Mouse (Mus musculus): ENCODE measurements around the gene Gpatch11.
"Not testable (repeated sequence)": the region's sequence is repeated elsewhere in the genome, so short reads cannot be mapped to it uniquely, and the experiment has no call there.

Gene Gpatch11

GRCm38 (mm10) chr17:78834856-78835835 is at the start of gene Gpatch11, which contains the start of gene Heatr5b:
Gpatch11 (plus strand) TSS chr17:78835567.
Heatr5b (minus strand) TSS chr17:78835364.
- DNase-seq (ENCODE audit: low spot score), result peak; percentile 99

- not testable (repeated sequence) for DNase-seq (ENCODE audit: low spot score)
These were observed 47.1 kb upstream of the Gpatch11 start for GRCm38 (mm10) chr17:78788273-78788672.

GRCm38 (mm10) chr17:78791068-78791689 is 44.2 kb upstream of the Gpatch11 start:
- no peak for DNase-seq (ENCODE audit: low spot score)

- no peak for DNase-seq (ENCODE audit: low spot score)
These were observed 43.7 kb upstream of the Gpatch11 start for GRCm38 (mm10) chr17:78791690-78792070.

- DNase-seq (ENCODE audit: low spot score), result no peak
These were observed 43.2 kb upstream of the Gpatch11 start for GRCm38 (mm10) chr17:78792122-78792521.

- no peak for DNase-seq (ENCODE audit: low spot score)
These were observed 41.0 kb upstream of the Gpatch11 start for GRCm38 (mm10) chr17:78794390-78794789.

GRCm38 (mm10) chr17:78797222-78797621 is 38.1 kb upstream of the Gpatch11 start:
- no peak for DNase-seq (ENCODE audit: low spot score)

- DNase-seq (ENCODE audit: low spot score), result no peak
These were observed 26.3 kb upstream of the Gpatch11 start for GRCm38 (mm10) chr17:78809019-78809418.

GRCm38 (mm10) chr17:78809582-78809981 is 25.8 kb upstream of the Gpatch11 start:
- no peak for DNase-seq (ENCODE audit: low spot score)

GRCm38 (mm10) chr17:78824346-78824745 is 11.0 kb upstream of the Gpatch11 start:
- no peak for DNase-seq (ENCODE audit: low spot score)

- no peak for DNase-seq (ENCODE audit: low spot score)
These were observed 689 bp downstream of the Gpatch11 start for GRCm38 (mm10) chr17:78836056-78836455.

GRCm38 (mm10) chr17:78842271-78842928 is 7.0 kb downstream of the Gpatch11 start:
- no peak for DNase-seq (ENCODE audit: low spot score)

- no peak for DNase-seq (ENCODE audit: low spot score)
These were observed 20.9 kb downstream of the Gpatch11 start for GRCm38 (mm10) chr17:78856243-78856642.

- DNase-seq (ENCODE audit: low spot score), result no peak
These were observed 38.5 kb downstream of the Gpatch11 start for GRCm38 (mm10) chr17:78873886-78874285.

- DNase-seq (ENCODE audit: low spot score), result no peak
These were observed 46.5 kb downstream of the Gpatch11 start for GRCm38 (mm10) chr17:78881878-78882304.

GRCm38 (mm10) chr17:78882401-78883112 is 47.2 kb downstream of the Gpatch11 start, which contains the start of gene Eif2ak2:
Eif2ak2 (minus strand) TSS chr17:78882573.
- peak; percentile 80 for DNase-seq (ENCODE audit: low spot score)

GRCm38 (mm10) chr17:78883291-78883690 is 47.9 kb downstream of the Gpatch11 start:
- no peak for DNase-seq (ENCODE audit: low spot score)

GRCm38 (mm10) chr17:78885286-78886065 is 50.1 kb downstream of the Gpatch11 start:
- DNase-seq (ENCODE audit: low spot score), result no peak

GRCm38 (mm10) chr17:78888554-78888953 is 53.2 kb downstream of the Gpatch11 start:
- DNase-seq (ENCODE audit: low spot score), result no peak

GRCm38 (mm10) chr17:78889184-78889583 is 53.8 kb downstream of the Gpatch11 start:
- no peak for DNase-seq (ENCODE audit: low spot score)

GRCm38 (mm10) chr17:78891020-78891419 is 55.7 kb downstream of the Gpatch11 start:
- no peak for DNase-seq (ENCODE audit: low spot score)
